7 mouse cellular contexts compared by ENCODE assay signal in genomic region chr12:19246731-19247130, GRCm38 (mm10).
DNase-seq lines count a peak whose midpoint lies in the region; TF ChIP-seq lines count a peak whose summit lies in the region.
"Not testable (repeated sequence)": the region's sequence is repeated elsewhere in the genome, so short reads cannot be mapped to it uniquely, and the experiment has no call there.

No protein-coding gene starts in this region.

- not testable (repeated sequence) for H3K27ac ChIP-seq in cerebellum, adult 2 months (ENCODE audit: insufficient read depth, low read length); layer of hippocampus, adult 2 months

- H3K4me3 ChIP-seq in cerebellum, adult 2 months (replicated peaks; ENCODE audit: insufficient read depth, low read depth, low read length); layer of hippocampus, adult 2 months: not testable (repeated sequence)

- intact Hi-C loops in gastrocnemius, postnatal 14 days (cut with DNase I; ENCODE audit: low total_unique reads) = not testable (repeated sequence)

- 95% methylated on average over 23 of the region's 23 CpGs for WGBS in cerebellum, adult 2 months

- DNase-seq in ZHBTc4 (ENCODE audit: low read depth, low spot score) = peak; percentile 52
- DNase-seq in cerebellum, adult 2 months = peak; percentile 14 to 30
- DNase-seq in gastrocnemius, postnatal 14 days = peak; percentile 14
- peak; percentile 10 for DNase-seq in heart, postnatal 4 days
- not testable (repeated sequence) for DNase-seq in layer of hippocampus, adult 2 months (ENCODE audit: low spot score in 2 of 2)
- peak; percentile 33 to 49 for DNase-seq in lung, postnatal 4 days
- peak; percentile 19 to 54 for DNase-seq in spleen, postnatal 4 days (ENCODE audit: low spot score in 2 of 2)

- not testable (repeated sequence) for H3K4me1 ChIP-seq in cerebellum, adult 2 months (ENCODE audit: control insufficient read depth, insufficient read depth, low read length)

- not testable (repeated sequence) for TF ChIP-seq POLR2A in cerebellum, adult 2 months (IDR thresholded peaks at IDR 0.05; ENCODE audit: borderline replicate concordance, insufficient read depth, low read length)

- H3K27me3 ChIP-seq in cerebellum, adult 2 months (ENCODE audit: control insufficient read depth, insufficient read depth, low read length) = not testable (repeated sequence)

- TF ChIP-seq CTCF in cerebellum, adult 2 months (IDR thresholded peaks at IDR 0.05; ENCODE audit: borderline replicate concordance, insufficient read depth, low read depth, low read length) = not testable (repeated sequence)
- peak; percentile 52 for TF ChIP-seq CTCF in layer of hippocampus, adult 2 months (conservative IDR thresholded peaks at IDR 0.05)
